Mouse (Mus musculus): Measurements from ENCODE around the gene Rpp14. TPM values are rescaled to one million over a fixed set of nuclear protein-coding genes. Genes with fewer than 3 reads are reported as not detected.

Rpp14 gene
- polyA plus RNA-seq, 1 experiment, result 13.3 TPM

DNA sequence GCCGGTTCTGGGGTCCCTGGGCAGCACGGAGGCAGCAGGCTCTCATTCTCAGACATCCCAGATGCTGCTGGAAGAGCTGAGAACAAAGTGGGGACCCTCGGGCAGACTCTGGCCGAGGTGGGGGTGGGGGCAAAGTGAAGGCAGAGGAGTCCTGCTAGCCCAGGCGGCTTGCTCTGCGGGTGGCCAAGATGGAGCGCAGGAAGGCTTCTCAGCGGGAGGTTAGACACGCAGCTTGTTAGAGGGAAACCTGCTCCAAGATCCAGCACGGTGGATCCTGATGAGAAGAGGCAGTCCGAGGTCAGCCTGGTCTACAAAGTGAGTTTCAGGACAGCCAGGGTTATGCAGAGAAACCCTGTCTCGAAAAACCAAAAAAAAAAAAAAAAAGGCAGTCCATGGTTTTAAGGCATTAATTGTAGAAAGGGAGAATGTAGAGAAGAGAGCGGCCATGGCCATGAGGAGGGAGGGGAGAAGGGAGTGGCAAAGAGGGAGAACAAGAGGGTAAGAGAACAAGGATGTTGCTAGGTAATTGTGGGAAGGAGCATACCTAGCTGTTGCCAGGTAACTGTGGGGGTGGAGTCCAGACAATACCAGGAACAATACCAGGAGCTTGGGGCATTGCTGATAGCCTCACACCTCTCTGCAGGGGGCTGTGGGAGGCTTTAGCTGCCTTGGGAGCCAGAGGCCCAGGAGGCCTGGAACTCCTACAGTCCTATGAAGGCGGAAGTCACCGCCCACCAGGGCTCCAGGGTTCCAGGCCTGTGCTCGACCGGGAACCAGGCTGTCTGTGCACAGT lies 25.7 kb upstream of the Rpp14 start:
- H3K4me1 ChIP-seq (ENCODE audit: control insufficient read depth, insufficient read depth, low read length), result peaks cover 6% of the 10 kb centered on the region
- H3K27ac ChIP-seq (ENCODE audit: insufficient read depth, low read depth, low read length), result no peak overlapping the region
- no peak for TF ChIP-seq CTCF (IDR thresholded peaks at IDR 0.05; ENCODE audit: low read depth, low read length)
- TF ChIP-seq POLR2A (IDR thresholded peaks at IDR 0.05; ENCODE audit: borderline replicate concordance, low read depth, low read length), result no peak
- no peak overlapping the region for H3K4me3 ChIP-seq (ENCODE audit: insufficient read depth, low read length)

DNA sequence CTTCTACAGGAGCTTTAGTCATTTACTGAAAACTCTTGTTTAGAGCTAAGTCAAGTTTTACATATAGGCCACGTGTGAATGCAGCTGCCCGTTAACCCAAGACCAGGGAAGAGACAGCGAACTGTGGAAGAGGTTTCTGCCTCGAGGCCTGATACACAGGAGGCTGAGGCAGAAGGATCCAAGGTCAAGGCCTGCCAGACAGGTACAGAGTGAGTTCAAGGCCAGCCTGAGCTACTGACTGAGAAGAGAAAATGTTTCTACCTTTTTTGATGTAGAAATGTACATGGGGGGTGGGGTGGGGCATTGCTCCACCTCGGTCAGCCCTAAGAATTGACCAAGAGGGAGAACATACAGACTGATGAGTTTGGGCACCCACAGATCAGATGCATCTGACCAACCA lies 24.1 kb upstream of the Rpp14 start:
- TF ChIP-seq POLR2A (IDR thresholded peaks at IDR 0.05; ENCODE audit: borderline replicate concordance, low read depth, low read length) (no peak), CTCF (IDR thresholded peaks at IDR 0.05; ENCODE audit: low read depth, low read length) (no peak)
- Histone ChIP-seq H3K4me3 (ENCODE audit: insufficient read depth, low read length) (no peak overlapping the region), H3K27ac (ENCODE audit: insufficient read depth, low read depth, low read length) (no peak overlapping the region), H3K4me1 (ENCODE audit: control insufficient read depth, insufficient read depth, low read length) (no peaks in the 10 kb centered on the region)

DNA sequence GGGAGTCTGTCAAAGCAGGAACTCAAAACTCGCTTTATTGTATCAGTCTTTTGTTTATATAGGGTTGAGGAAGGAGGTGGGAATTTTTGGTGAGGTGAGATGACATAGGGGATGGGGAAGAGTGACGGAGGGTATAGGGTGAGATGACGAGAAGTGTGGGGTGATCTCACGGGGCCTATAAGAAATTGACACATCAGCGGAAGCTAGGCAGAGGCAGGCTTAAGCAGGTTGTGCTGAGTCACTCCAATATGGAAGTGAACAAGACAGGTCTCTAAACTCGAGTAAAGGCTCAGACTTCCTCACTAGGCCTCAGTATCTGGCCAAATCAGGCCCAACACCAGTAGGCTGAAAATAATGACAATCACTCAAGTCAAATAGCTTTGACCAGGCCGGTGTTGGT lies 20.2 kb upstream of the Rpp14 start:
- Histone ChIP-seq H3K4me1 (ENCODE audit: control insufficient read depth, insufficient read depth, low read length) (peaks cover 7% of the 10 kb centered on the region), H3K4me3 (ENCODE audit: insufficient read depth, low read length) (no peak overlapping the region), H3K27ac (ENCODE audit: insufficient read depth, low read depth, low read length) (no peak overlapping the region)
- TF ChIP-seq POLR2A (IDR thresholded peaks at IDR 0.05; ENCODE audit: borderline replicate concordance, low read depth, low read length) (no peak), CTCF (IDR thresholded peaks at IDR 0.05; ENCODE audit: low read depth, low read length) (no peak)

DNA sequence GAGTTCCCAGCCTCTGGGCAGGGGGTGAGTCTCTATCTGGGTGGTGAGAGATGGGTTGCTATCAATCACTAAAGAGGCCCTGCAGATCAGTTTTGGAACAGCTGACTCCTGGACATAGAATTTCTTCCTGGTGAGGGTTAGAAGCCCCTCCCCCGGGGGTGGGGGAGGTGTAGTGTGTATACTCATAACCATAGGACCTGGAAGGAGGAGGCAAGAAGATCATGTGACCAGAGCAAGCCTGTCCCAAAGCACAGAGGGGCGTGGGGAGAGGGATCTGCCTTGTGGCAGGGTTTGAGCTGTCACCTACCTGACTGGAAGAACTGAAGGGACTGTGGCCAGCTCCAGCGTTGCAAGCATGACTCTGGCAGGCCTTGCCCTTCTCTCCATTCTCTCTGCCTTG lies 18.1 kb upstream of the Rpp14 start:
- Histone ChIP-seq H3K4me1 (ENCODE audit: control insufficient read depth, insufficient read depth, low read length) (peaks cover 7% of the 10 kb centered on the region), H3K27ac (ENCODE audit: insufficient read depth, low read depth, low read length) (no peak overlapping the region), H3K4me3 (ENCODE audit: insufficient read depth, low read length) (no peak overlapping the region)
- no peak for TF ChIP-seq POLR2A (IDR thresholded peaks at IDR 0.05; ENCODE audit: borderline replicate concordance, low read depth, low read length)
- TF ChIP-seq CTCF (IDR thresholded peaks at IDR 0.05; ENCODE audit: low read depth, low read length), result no peak

DNA sequence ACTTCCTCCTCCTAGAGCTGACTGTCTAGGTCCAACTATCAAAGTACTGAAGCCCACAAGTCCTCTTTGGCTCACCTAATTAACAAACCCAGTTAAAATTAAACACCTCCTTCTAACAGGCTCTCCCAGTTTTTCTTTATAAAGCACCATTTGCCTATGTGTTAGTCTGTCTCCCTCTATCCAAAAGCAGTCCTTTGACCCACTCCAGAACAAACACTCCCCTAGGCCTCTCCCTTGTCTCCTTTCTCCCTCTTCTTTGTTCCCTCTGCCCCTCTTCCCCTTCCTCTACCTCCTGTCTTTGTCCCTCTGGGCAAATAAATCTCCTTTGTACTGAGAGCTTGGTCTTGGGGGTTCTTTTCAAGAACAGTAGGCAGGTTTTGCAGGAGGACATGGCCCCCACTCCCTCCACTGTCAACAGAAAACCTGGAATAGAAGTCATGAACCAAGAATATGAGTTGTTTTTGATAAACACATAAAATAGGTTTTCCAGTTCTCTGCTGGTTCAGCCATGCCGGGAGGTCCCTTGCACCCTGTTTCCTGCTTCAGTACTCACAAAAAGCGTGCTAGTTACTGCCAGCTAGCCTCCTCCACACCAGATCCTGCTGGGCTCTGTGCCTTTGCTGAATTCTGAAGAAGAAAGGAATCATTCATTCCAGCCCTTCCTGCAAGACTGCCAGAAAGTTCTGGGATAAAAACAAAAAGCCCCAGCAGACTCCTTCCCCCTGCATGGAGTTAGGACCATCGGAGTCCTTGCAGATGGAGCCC lies 17.4 kb upstream of the Rpp14 start:
- Histone ChIP-seq H3K4me3 (ENCODE audit: insufficient read depth, low read length) (no peak overlapping the region), H3K4me1 (ENCODE audit: control insufficient read depth, insufficient read depth, low read length) (peaks cover 7% of the 10 kb centered on the region), H3K27ac (ENCODE audit: insufficient read depth, low read depth, low read length) (no peak overlapping the region)
- no peak for TF ChIP-seq POLR2A (IDR thresholded peaks at IDR 0.05; ENCODE audit: borderline replicate concordance, low read depth, low read length)
- no peak for TF ChIP-seq CTCF (IDR thresholded peaks at IDR 0.05; ENCODE audit: low read depth, low read length)

DNA sequence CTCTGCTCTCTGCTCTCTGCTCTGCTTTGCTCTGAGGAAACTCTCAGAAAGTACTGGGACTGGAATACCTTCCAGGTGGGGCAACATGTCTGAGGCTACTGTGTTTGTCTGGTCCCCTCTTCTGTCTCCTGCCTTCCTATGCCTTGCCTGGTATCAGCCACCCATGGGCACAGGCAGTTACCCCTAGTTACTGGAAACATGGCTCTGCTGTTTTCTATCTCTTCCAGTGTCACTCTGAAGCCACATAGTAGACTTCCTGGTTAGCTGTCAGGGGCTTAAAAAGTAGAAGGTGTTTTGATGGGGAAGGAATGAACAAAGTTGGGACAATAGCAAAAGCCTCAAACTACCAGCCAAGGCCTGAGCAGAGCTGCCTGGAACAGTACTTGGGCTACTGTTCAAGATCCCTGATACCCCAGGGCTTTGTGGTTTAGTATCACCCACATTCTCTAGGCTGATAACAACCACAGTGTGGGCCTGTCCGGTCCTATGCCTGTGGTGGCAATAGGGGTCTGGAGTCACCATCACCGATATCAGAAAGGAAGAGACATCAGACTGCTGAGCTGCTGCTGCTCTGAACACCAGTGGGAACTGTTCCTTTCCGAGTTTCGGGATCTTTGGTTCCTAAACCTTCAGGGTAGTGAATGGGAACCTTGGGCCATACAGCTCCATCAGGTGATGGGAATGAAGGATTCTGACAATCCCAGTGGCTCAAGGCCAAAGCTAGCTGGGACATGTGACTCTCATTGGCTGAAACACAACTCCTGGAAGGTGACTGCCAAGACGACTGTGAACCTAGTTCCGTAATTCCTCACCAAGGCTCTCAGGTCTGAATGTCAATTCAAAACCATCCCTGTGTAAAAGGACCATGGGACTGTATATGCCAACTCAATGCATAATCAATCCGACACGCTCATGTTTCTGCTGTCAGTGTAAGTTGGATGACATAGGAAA lies 16.1 kb upstream of the Rpp14 start:
- Histone ChIP-seq H3K4me1 (ENCODE audit: control insufficient read depth, insufficient read depth, low read length) (peaks cover 7% of the 10 kb centered on the region), H3K4me3 (ENCODE audit: insufficient read depth, low read length) (no peak overlapping the region), H3K27ac (ENCODE audit: insufficient read depth, low read depth, low read length) (no peak overlapping the region)
- TF ChIP-seq CTCF (IDR thresholded peaks at IDR 0.05; ENCODE audit: low read depth, low read length) (no peak), POLR2A (IDR thresholded peaks at IDR 0.05; ENCODE audit: borderline replicate concordance, low read depth, low read length) (no peak)

DNA sequence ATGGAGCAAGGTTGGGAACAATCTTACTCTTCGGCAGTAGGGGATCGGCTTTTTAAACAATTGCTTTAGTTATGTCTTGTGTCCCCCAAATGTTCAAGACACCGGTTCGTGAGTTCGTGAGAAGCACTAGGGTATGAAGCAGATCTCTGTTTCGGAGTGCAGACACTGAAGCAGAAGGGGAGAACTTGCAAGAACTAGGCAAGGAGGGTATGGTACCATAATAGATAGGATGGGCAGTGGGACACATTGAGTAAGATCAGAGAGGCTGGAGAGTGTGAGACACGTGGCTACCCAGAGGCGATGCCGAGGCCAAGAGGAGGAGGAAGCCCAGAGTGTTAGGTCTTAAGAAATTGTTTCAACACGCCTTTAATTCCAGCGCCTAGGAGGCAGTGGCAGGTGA lies 551 bp downstream of the Rpp14 start:
- peaks cover 13% of the 10 kb centered on the region for H3K4me1 ChIP-seq (ENCODE audit: control insufficient read depth, insufficient read depth, low read length)
- peak overlapping the region; percentile 83 for H3K27ac ChIP-seq (ENCODE audit: insufficient read depth, low read depth, low read length)
- H3K4me3 ChIP-seq (ENCODE audit: insufficient read depth, low read length), result peak overlapping the region; percentile 76
- TF ChIP-seq POLR2A (IDR thresholded peaks at IDR 0.05; ENCODE audit: borderline replicate concordance, low read depth, low read length) (no peak), CTCF (IDR thresholded peaks at IDR 0.05; ENCODE audit: low read depth, low read length) (no peak)

DNA sequence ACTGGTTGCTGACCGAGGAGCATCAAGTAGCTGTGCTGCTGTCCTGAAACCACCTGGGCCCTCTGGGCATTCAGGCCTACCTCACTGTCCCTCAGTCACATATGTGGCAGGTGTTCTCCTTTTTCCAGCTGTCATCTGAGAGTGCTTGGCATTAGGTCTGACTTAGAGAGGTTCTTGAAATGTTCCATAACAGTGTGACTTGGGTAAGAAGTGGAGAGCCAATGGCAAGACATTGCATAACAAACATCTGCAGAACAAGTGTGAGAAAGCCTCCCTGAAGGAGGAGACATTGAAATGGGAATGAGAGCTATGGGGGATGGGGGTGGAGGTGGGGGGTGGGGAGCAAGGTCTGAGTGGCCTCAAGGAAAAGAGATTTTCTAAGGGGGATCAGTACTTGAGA lies 2.8 kb downstream of the Rpp14 start:
- TF ChIP-seq CTCF (IDR thresholded peaks at IDR 0.05; ENCODE audit: low read depth, low read length), result no peak
- no peak for TF ChIP-seq POLR2A (IDR thresholded peaks at IDR 0.05; ENCODE audit: borderline replicate concordance, low read depth, low read length)
- Histone ChIP-seq H3K4me3 (ENCODE audit: insufficient read depth, low read length) (no peak overlapping the region), H3K4me1 (ENCODE audit: control insufficient read depth, insufficient read depth, low read length) (peaks cover 13% of the 10 kb centered on the region), H3K27ac (ENCODE audit: insufficient read depth, low read depth, low read length) (no peak overlapping the region)

DNA sequence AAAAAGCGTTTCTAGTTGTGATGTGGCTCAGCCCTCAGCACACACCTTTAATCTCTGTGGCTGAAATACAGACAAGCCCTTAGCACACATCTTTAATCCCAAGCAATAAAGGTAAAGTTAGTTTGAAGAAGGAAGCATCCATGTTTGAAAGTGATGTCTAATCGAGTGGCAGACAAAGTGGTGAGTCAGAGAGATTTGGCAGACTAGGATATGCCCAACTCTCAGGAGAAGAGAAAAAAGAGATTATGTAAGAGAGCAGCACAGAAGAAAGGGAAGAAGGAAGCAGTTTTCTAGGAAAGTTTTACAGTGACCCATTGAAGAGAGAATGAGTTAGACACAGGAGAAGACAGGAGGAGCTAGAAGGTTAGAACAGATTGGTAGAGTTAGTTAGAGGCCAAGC lies 8.8 kb downstream of the Rpp14 start:
- Histone ChIP-seq H3K4me1 (ENCODE audit: control insufficient read depth, insufficient read depth, low read length) (peaks cover 11% of the 10 kb centered on the region), H3K27ac (ENCODE audit: insufficient read depth, low read depth, low read length) (no peak overlapping the region), H3K4me3 (ENCODE audit: insufficient read depth, low read length) (no peak overlapping the region)
- TF ChIP-seq CTCF (IDR thresholded peaks at IDR 0.05; ENCODE audit: low read depth, low read length) (no peak), POLR2A (IDR thresholded peaks at IDR 0.05; ENCODE audit: borderline replicate concordance, low read depth, low read length) (no peak)

All from bone marrow macrophage, adult 2 months (primary cell).